Mouse (Mus musculus) heart, embryonic 11.5 days (tissue): Measurements from ENCODE around the gene Prkch. TPM values are rescaled to one million over a fixed set of nuclear protein-coding genes. Genes with fewer than 3 reads are reported as not detected.
A peak's percentile ranks its signal among the peaks of the same experiment; 100 is the strongest.
"Not testable (repeated sequence)": the region's sequence is repeated elsewhere in the genome, so short reads cannot be mapped to it uniquely, and the experiment has no call there.

Experiments
- ATAC-seq: fragments of 200-750 bp; cut with Nextera tagmentation; replicated peaks from 2 replicates; pipeline ENCODE4 v1.8.0; 2017; ENCODE audit warnings: moderate library complexity; ENCODE audit not compliant: insufficient number of reproducible peaks, low FRiP score, low TSS enrichment
- H3K27ac ChIP-seq: fragments of 300-500 bp; sonication (generic); 2 replicates; pipeline ENCODE4 v1.5.1; 2014; ENCODE audit warnings: mild to moderate bottlenecking, low read depth, low read length
- H3K27me3 ChIP-seq: fragments of 300-500 bp; sonication (generic); 2 replicates; pipeline ENCODE4 v1.6.1; 2014; ENCODE audit warnings: mild to moderate bottlenecking, low read length, mixed read lengths; ENCODE audit not compliant: control insufficient read depth, insufficient read depth
- H3K36me3 ChIP-seq: fragments of 300-500 bp; sonication (generic); 2 replicates; pipeline ENCODE4 v1.6.1; 2014; ENCODE audit warnings: mild to moderate bottlenecking, low read length, moderate library complexity, mixed read lengths; ENCODE audit not compliant: control insufficient read depth, insufficient read depth
- H3K4me1 ChIP-seq: fragments of 300-500 bp; sonication (generic); 2 replicates; pipeline ENCODE4 v1.6.1; 2014; ENCODE audit warnings: low read length; ENCODE audit not compliant: control insufficient read depth, insufficient read depth
- H3K4me2 ChIP-seq: fragments of 300-500 bp; sonication (generic); 2 replicates; pipeline ENCODE4 v1.6.1; 2014; ENCODE audit warnings: mild to moderate bottlenecking, moderate library complexity
- H3K4me3 ChIP-seq: fragments of 300-500 bp; sonication (generic); 2 replicates; pipeline ENCODE4 v1.5.1; 2014; ENCODE audit warnings: low read depth, low read length
- H3K9ac ChIP-seq: fragments of 300-500 bp; sonication (generic); 2 replicates; pipeline ENCODE4 v1.6.1; 2014; ENCODE audit warnings: mild to moderate bottlenecking, low read depth, low read length, moderate library complexity
- H3K9me3 ChIP-seq: fragments of 300-500 bp; sonication (generic); replicated peaks from 2 replicates; pipeline ENCODE4 v1.6.1; 2016; ENCODE audit warnings: low read length; ENCODE audit not compliant: control insufficient read depth
- WGBS: fragments of 180-500 bp; shearing (Covaris S2); extraction: QIAGEN DNeasy Blood & Tissue Kit; methylation state at CpG from one replicate; pipeline ENCODE4 v1.1.7; 2014; ENCODE audit not compliant: insufficient replicate concordance; 5-methylcytosine and 5-hydroxymethylcytosine counted together
- polyA plus RNA-seq: library from polyadenylated mRNA; unstranded; fragments of >200 nt; fragmentation: Nextera tagmentation; extraction: Ambion mirVana; gene quantifications from 2 replicates; pipeline ENCODE4 v1.2.1, GENCODE M21; 2014

Prkch gene
- polyA plus RNA-seq, 1 experiment from 2014 or later: 16.2 TPM

DNA sequence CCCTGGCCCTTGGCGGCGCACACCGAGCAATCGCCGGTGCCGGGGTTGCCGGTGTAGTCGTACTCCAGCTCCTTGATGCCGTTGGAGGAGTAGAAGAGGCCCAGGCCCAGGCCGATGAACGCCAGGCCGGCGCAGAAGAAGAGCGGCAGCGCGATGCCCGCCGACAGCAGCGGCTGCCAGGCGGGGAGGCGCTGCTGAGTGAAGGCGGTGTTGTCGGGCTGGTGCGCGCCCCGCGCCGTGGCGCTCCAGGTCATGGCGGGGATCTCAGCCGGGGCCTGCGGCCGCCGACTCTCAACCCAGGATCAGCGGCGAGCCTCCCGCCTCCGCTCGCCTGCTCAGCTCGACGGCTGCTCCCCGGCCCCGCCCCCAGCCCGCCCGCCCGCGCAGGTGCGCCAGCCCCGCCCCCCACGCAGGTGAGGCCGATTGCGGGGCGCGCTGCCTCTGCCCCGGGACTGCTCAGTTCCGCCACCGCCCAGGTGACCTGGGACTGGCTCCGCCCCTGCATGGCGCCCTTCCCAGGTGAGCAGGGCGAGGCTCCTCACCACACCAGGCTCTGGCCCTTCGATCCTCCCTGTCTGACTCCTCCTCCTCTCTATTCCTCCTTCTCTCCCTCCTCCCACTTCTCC lies 38.4 kb upstream of the Prkch start, which contains the start of gene Tmem30b:
Gene Tmem30b, minus strand, starts transcription at position 307 of the 626 bp plus-strand sequence.
- H3K4me2 ChIP-seq: peak within 1 kb of the TSS; percentile 83
- peak within 1 kb of the TSS; percentile 44 for H3K4me3 ChIP-seq
- no peak within 1 kb of the TSS for H3K27ac ChIP-seq
- no peaks in the 10 kb centered on the region for H3K9me3 ChIP-seq
- H3K36me3 ChIP-seq: no peaks in the 10 kb centered on the region
- peak within 1 kb of the TSS; percentile 54 for H3K9ac ChIP-seq
- peaks cover 6% of the 10 kb centered on the region; the same call in 1 of the 2 replicates for H3K4me1 ChIP-seq
- H3K27me3 ChIP-seq: peaks cover 59% of the 10 kb centered on the region
- WGBS: 3% methylated on average over 50 of the region's 61 CpGs
- ATAC-seq: peak; percentile 39; the same call in 1 of the 2 replicates

DNA sequence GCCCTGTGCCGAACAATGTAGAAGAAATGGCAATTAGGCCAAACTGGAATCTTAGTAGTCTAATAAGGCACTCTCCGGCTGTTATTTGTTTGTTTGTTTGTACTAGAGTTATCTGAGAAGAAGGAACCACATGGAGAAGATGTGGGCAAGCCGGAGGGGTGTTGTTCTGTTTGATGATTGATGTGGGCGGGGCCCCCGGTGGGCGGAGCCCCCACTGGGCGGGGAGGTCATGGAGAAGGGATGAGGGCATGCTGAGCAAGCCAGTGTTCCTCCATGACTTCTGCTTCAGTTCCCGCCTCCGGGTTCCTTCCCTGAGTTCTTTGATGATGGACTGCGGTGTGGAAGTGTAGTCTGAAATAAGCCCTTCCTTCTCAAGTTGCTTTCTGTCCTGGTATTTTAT lies 37.0 kb upstream of the Prkch start:
- 27% methylated on average over 10 of the region's 10 CpGs for WGBS
- Histone ChIP-seq H3K4me1 (peaks cover 6% of the 10 kb centered on the region; the same call in 1 of the 2 replicates), H3K27me3 (peaks cover 56% of the 10 kb centered on the region), H3K4me2 (no peak overlapping the region), H3K9ac (no peak overlapping the region), H3K27ac (no peak overlapping the region), H3K4me3 (no peak overlapping the region), H3K36me3 (no peaks in the 10 kb centered on the region), H3K9me3 (no peaks in the 10 kb centered on the region)
- no peak for ATAC-seq

DNA sequence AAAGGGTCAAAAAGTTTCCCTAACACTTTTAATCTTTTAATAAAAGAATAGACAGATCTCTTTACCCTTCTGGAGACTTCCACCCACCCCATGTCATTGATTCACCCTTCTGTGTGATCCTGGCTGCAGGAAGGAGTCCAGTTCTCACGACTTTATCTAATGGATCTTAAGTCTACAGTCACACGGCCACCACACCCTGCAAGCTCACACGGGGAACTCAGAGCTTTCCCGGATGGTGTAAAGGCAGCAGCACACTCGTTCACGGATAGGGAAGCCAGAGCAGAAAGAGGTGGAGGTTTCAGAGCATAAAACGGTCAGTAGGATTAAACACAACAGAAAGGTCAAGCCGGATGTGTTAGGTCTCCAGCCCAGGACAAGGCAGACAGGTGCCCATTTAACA lies 36.3 kb upstream of the Prkch start:
- no peak for ATAC-seq
- H3K27me3 ChIP-seq: peaks cover 56% of the 10 kb centered on the region
- H3K4me2 ChIP-seq: no peak overlapping the region
- H3K9me3 ChIP-seq: no peaks in the 10 kb centered on the region
- no peak overlapping the region for H3K27ac ChIP-seq
- H3K4me1 ChIP-seq: peaks cover 6% of the 10 kb centered on the region; the same call in 1 of the 2 replicates
- 56% methylated on average over 8 of the region's 8 CpGs for WGBS
- H3K36me3 ChIP-seq: no peaks in the 10 kb centered on the region
- H3K9ac ChIP-seq: no peak overlapping the region
- H3K4me3 ChIP-seq: no peak overlapping the region

DNA sequence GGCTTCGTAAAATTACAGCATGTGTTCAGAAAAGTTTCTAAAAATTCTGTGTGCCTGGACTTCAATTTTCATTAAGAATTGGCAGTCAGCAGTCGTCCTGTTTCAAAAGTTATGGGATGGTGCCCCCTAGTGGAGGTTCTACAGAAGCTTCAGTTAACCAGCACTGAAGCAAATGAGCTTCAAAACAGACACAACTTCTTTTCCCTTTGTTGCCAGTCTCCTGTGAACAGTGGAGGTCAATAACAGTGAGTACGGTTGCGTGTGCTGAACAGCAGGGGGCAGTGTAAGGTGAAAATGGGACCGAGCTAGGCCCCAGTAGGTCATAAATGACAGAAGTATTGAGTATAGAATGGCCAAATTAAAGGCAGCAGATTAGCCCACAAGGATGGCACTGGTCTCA lies 30.4 kb upstream of the Prkch start:
- no peak overlapping the region for H3K27ac ChIP-seq
- peaks cover 7% of the 10 kb centered on the region for H3K27me3 ChIP-seq
- H3K9ac ChIP-seq: no peak overlapping the region
- H3K4me1 ChIP-seq: no peaks in the 10 kb centered on the region
- H3K9me3 ChIP-seq: no peaks in the 10 kb centered on the region
- H3K4me2 ChIP-seq: no peak overlapping the region
- no peak overlapping the region for H3K4me3 ChIP-seq
- 0 out of 2 replicates have a peak, but pooled peaks have one; percentile 31 for ATAC-seq
- no peaks in the 10 kb centered on the region for H3K36me3 ChIP-seq
- 5% methylated on average over 5 of the region's 5 CpGs for WGBS

DNA sequence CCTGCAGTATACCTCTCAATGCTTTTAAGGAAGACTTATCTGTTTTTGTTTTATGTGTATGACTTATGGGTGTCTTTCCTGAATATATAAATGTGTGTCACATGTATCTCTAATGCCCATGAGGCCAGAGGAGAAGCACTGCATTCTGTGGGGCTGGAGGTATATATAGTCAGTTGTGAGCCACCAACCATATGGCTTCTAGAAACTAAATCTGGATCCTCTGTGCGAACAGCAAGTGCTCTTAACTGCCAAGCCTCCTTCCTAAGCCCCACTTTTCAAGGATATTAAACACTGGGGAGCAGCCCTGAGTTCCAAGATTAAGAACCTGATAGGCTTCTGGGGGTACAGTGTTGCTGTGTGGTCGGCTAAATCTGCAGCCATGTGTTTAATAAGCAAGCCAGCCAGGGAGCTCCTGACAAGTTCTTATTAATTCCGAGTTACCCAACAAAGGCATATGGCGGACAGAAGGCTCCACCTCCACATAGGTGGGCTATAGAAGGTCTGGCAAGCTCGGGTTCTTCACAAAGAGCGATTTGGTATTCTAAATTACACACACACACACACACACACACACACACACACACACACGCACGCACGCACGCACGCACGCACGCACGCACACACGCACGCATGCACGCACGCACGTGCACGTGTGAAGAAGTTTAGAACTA lies 25.9 kb upstream of the Prkch start:
- WGBS: 80% methylated on average over 20 of the region's 20 CpGs
- Histone ChIP-seq H3K4me2 (no peak overlapping the region), H3K9ac (no peak overlapping the region), H3K36me3 (no peaks in the 10 kb centered on the region), H3K4me3 (no peak overlapping the region), H3K4me1 (no peaks in the 10 kb centered on the region), H3K27me3 (no peaks in the 10 kb centered on the region), H3K27ac (no peak overlapping the region), H3K9me3 (no peaks in the 10 kb centered on the region)
- ATAC-seq: no peak

DNA sequence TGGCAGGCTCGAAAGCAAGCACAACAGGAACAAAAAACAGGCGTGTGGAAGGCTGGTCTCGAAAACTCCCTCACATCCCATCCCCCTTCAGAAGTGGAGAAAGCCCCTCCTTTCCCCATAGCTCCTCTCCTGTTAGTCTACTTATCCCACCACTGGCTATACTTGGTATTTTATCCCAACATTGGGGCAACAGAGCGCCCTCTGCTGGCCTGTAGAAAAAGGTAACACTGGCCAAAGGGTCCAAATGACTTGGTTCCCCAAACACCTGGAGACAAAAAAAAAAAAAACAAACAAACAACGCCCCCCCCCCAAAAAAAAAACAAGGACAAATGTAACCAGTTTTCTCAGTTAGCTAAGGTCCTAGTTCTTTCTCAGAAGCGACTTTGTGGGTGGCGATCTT lies 24.5 kb upstream of the Prkch start:
- Histone ChIP-seq H3K4me3 (no peak overlapping the region), H3K9ac (no peak overlapping the region), H3K27ac (no peak overlapping the region), H3K27me3 (no peaks in the 10 kb centered on the region), H3K36me3 (no peaks in the 10 kb centered on the region), H3K4me2 (no peak overlapping the region), H3K4me1 (no peaks in the 10 kb centered on the region), H3K9me3 (no peaks in the 10 kb centered on the region)
- WGBS: 46% methylated on average over 7 of the region's 7 CpGs
- no peak for ATAC-seq

DNA sequence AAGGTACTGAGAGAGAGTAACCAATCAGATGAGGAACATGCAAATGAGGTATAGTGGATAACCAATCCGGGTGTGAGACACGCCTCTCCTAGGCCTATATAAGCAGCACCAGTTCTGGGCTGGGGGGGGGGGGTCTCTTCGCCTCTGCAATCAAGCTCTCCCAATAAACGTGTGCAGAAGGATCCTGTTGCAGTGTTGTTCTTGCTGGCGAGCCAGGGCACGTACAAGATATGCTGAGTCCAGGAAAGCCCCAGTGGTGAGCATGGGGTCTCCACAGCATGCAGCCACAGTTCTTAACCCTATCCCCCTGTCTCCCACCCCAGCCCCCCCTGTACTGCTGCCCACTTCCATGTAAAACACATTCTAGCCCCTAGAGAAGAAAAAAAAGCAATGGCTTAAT lies 21.5 kb upstream of the Prkch start:
- 79% methylated on average over 6 of the region's 6 CpGs for WGBS

DNA sequence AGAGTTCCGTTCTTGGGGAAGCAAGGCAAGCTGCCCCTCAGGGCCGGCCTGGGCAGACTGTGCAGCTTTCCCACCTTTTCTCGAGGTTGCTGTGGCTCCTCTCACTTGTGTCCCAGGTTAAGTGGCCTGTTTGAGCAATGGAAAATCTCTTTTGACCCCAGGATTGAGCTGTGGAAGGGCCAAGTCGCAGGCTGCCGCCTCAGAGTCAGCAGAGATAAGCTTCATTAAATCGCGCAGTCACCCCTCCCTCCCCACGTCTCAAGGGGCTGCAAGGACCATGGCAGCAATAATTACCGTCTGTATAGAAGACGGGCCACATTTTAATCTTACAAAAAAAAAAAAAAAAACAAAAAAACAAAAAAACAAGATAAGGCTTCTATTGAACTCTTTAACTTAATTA lies 20.4 kb upstream of the Prkch start:
- no peak overlapping the region for H3K27ac ChIP-seq
- H3K9ac ChIP-seq: no peak overlapping the region
- no peaks in the 10 kb centered on the region for H3K4me1 ChIP-seq
- no peaks in the 10 kb centered on the region for H3K9me3 ChIP-seq
- no peak overlapping the region for H3K4me2 ChIP-seq
- WGBS: 12% methylated on average over 10 of the region's 10 CpGs
- no peak for ATAC-seq
- 0 out of 2 replicates have a peak, but pooled peaks cover 2% of the 10 kb centered on the region for H3K27me3 ChIP-seq
- H3K4me3 ChIP-seq: no peak overlapping the region
- no peaks in the 10 kb centered on the region for H3K36me3 ChIP-seq

More for the DNA sequence above, 21.5 kb upstream of the Prkch start:
- H3K27ac ChIP-seq, H3K4me1 ChIP-seq, H3K4me2 ChIP-seq, H3K9ac ChIP-seq, H3K4me3 ChIP-seq, ATAC-seq, H3K36me3 ChIP-seq, H3K9me3 ChIP-seq, H3K27me3 ChIP-seq: not testable (repeated sequence)
